8 mouse cellular contexts compared by ENCODE assay signal in the genomic region with DNA sequence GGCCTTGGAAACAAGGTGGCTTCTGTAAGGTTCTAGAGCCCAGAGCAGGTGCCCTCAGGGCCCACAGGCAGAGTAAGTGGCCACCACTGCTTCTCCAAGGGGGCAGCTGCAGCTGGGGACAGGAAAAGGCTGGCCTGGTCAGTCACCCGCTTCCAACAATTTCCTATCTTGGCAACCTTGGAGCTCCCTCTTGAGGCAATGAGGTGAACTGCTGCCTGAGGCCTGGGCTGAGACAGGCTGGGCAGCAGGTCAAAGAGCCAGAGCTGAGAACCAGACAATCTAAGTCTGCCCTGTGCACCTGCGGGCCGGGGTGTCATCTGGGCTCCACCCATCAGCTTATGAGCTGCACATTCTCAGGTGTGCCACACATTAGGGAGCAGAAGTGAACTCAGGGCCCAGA. TPM values are rescaled to one million over a fixed set of nuclear protein-coding genes. Genes with fewer than 3 reads are reported as not detected.
DNase-seq lines count a peak whose midpoint lies in the region; ATAC-seq and TF ChIP-seq lines count a peak whose summit lies in the region.

No protein-coding gene starts in this region.

- TF ChIP-seq CTCF in kidney, postnatal 0 days (IDR thresholded peaks at IDR 0.05; ENCODE audit: low read depth) = peak; percentile 93
- TF ChIP-seq CTCF in liver, adult 2 months (IDR thresholded peaks at IDR 0.05; ENCODE audit: low read depth, low read length) = peak; percentile 95

- H3K4me2 ChIP-seq in kidney, postnatal 0 days (ENCODE audit: low read length) = no peak overlapping the region

- no peak for TF ChIP-seq POLR2A in liver, adult 2 months (IDR thresholded peaks at IDR 0.05; ENCODE audit: extremely low read depth, insufficient read depth, low read length)

- H3K9me3 ChIP-seq in kidney, postnatal 0 days (replicated peaks; ENCODE audit: low read length) = no peaks in the 10 kb centered on the region

- no peaks in the 10 kb centered on the region for H3K27me3 ChIP-seq in kidney, postnatal 0 days (ENCODE audit: insufficient read depth, low read length)
- H3K27me3 ChIP-seq in liver, adult 2 months (ENCODE audit: control insufficient read depth, insufficient read depth, low read length) = no peaks in the 10 kb centered on the region

- no peak overlapping the region for H3K4me3 ChIP-seq in kidney, postnatal 0 days (replicated peaks; ENCODE audit: low read depth, low read length)
- no peak overlapping the region for H3K4me3 ChIP-seq in liver, adult 2 months (ENCODE audit: insufficient read depth, low read depth, low read length)

- no peaks in the 10 kb centered on the region for H3K36me3 ChIP-seq in kidney, postnatal 0 days (ENCODE audit: insufficient read depth, low read length)
- H3K36me3 ChIP-seq in liver, adult 2 months (ENCODE audit: control insufficient read depth, insufficient read depth, low read length) = no peaks in the 10 kb centered on the region

- no peaks in the 10 kb centered on the region for H3K4me1 ChIP-seq in kidney, postnatal 0 days (replicated peaks; ENCODE audit: insufficient read depth, low read length)
- no peaks in the 10 kb centered on the region for H3K4me1 ChIP-seq in liver, adult 2 months (ENCODE audit: control insufficient read depth, insufficient read depth, low read length)

- H3K27ac ChIP-seq in kidney, postnatal 0 days = no peak overlapping the region
- H3K27ac ChIP-seq in liver, adult 2 months (replicated peaks; ENCODE audit: insufficient read depth, low read depth, low read length) = no peak overlapping the region

- peak; percentile 70 for DNase-seq in A20 (ENCODE audit: low read depth, low spot score)
- peak; percentile 80 to 95 for DNase-seq in adrenal gland, adult (ENCODE audit: inconsistent age in 2 of 2, low spot score in 1 of 2)
- DNase-seq in embryo, embryonic 10.5 days (ENCODE audit: low spot score) = peak; percentile 89
- peak; percentile 90 for DNase-seq in heart, adult 8-10 months (ENCODE audit: low spot score)
- DNase-seq in kidney, postnatal 0 days (ENCODE audit: low spot score) = peak; percentile 87
- DNase-seq in liver, adult 2 months (ENCODE audit: extremely low read depth, low read depth, low spot score) = peak; percentile 45
- peak; percentile 41 for DNase-seq in ovary, adult 18-20 months (ENCODE audit: low spot score)
- DNase-seq in thymus, adult 18-20 months = peak; percentile 23 to 32

- no peaks in the 10 kb centered on the region for H3K79me2 ChIP-seq in liver, adult 2 months (ENCODE audit: control insufficient read depth, insufficient read depth, low read length)

- 13% methylated on average over 3 of the region's 3 CpGs for WGBS in kidney, postnatal 0 days
- 5% methylated on average over 3 of the region's 3 CpGs for WGBS in liver, adult 2 months

- H3K9ac ChIP-seq in kidney, postnatal 0 days (ENCODE audit: low read depth, low read length) = no peak overlapping the region
- H3K9ac ChIP-seq in liver, adult 2 months (ENCODE audit: low read depth, low read length) = no peak overlapping the region

- ATAC-seq in kidney, postnatal 0 days (replicated peaks; ENCODE audit: low FRiP score, low read depth) = peak; percentile 66; the same call in 1 of the 2 replicates

RNA-seq across cellular contexts. Expression of a gene that starts 3.5 kb away (rescaled TPM):
- 1 to 10 TPM in 2 of 4 experiments, under 1 TPM in 2; 0.89 to 1.3 (median 1.1) TPM for total RNA-seq in heart, adult 8-10 months (2022)
- polyA plus RNA-seq in kidney, postnatal 0 days (2015; fragmentation: Nextera tagmentation; extraction: Ambion mirVana) = 4.3 and 4.5 TPM in 2 replicates
- 0.09 and 0.40 TPM in 2 replicates for total RNA-seq in liver, adult 2 months (2014; rRNA removed)
- polyA plus RNA-seq in liver, adult 2 months (2012; rRNA removed) = 0.27 and 0.39 TPM in 2 replicates

RNA-seq across cellular contexts. Expression of a gene that starts 18.7 kb away (rescaled TPM):
- not detected for total RNA-seq in heart, adult 8-10 months (2022)
- polyA plus RNA-seq in kidney, postnatal 0 days (2015; fragmentation: Nextera tagmentation; extraction: Ambion mirVana) = not detected in 2 replicates
- total RNA-seq in liver, adult 2 months (2014; rRNA removed) = not detected in 2 replicates
- polyA plus RNA-seq in liver, adult 2 months (2012; rRNA removed) = 0.07 TPM in 1 of 2 replicates, not detected in the other

RNA-seq across cellular contexts. Expression of a gene that starts 37.0 kb away (rescaled TPM):
- total RNA-seq in heart, adult 8-10 months (2022) = 10 to 100 TPM; 20.0 to 23.2 (median 21.8) TPM
- polyA plus RNA-seq in kidney, postnatal 0 days (2015; fragmentation: Nextera tagmentation; extraction: Ambion mirVana) = 21.5 and 21.9 TPM in 2 replicates
- 18.7 and 24.6 TPM in 2 replicates for total RNA-seq in liver, adult 2 months (2014; rRNA removed)
- polyA plus RNA-seq in liver, adult 2 months (2012; rRNA removed) = 39.3 and 44.2 TPM in 2 replicates

RNA-seq across cellular contexts. Expression of a gene that starts 49.8 kb away (rescaled TPM):
- total RNA-seq in heart, adult 8-10 months (2022) = 100 to 1,000 TPM; 130 to 157 (median 141) TPM
- 0.04 and 0.16 TPM in 2 replicates for polyA plus RNA-seq in kidney, postnatal 0 days (2015; fragmentation: Nextera tagmentation; extraction: Ambion mirVana)
- total RNA-seq in liver, adult 2 months (2014; rRNA removed) = under 0.01 and 0.09 TPM in 2 replicates
- 0.11 TPM in 2 replicates for polyA plus RNA-seq in liver, adult 2 months (2012; rRNA removed)

RNA-seq across cellular contexts. Expression of a gene that starts 54.3 kb away (rescaled TPM):
- 100 to 1,000 TPM; 429 to 518 (median 467) TPM for total RNA-seq in heart, adult 8-10 months (2022)
- 1,210 and 1,323 TPM in 2 replicates for polyA plus RNA-seq in kidney, postnatal 0 days (2015; fragmentation: Nextera tagmentation; extraction: Ambion mirVana)
- 646 and 710 TPM in 2 replicates for total RNA-seq in liver, adult 2 months (2014; rRNA removed)
- polyA plus RNA-seq in liver, adult 2 months (2012; rRNA removed) = 896 and 1,141 TPM in 2 replicates

Comparison
In these comparisons a context has a peak if more than half of its experiments do, and no peak if none do; other contexts are left out.
1. DNase-seq: peak in every context shown above with its lines; median percentile 90 in heart, adult 8-10 months; 89 in embryo, embryonic 10.5 days; 88 in adrenal gland, adult; 87 in kidney, postnatal 0 days; 70 in A20; 45 in liver, adult 2 months; 41 in ovary, adult 18-20 months; 28 in thymus, adult 18-20 months.